Mouse (Mus musculus) G1E-ER4 (cell line): ENCODE measurements around the gene Itfg2. TPM values are rescaled to one million over a fixed set of nuclear protein-coding genes. Genes with fewer than 3 reads are reported as not detected.

Experiments used
- GATA1 ChIP-seq: IDR thresholded peaks from one replicate; pipeline ENCODE4 v1.8.0; 2012; ENCODE audit warnings: low read length, inconsistent platforms
- polyA plus RNA-seq: library from polyadenylated mRNA; stranded (reverse); fragments of >175 nt; gene quantifications from 2 replicates; pipeline ENCODE4 v1.2.3, GENCODE M21; 2012

Gene Itfg2
- polyA plus RNA-seq, 1 experiment = 26.2 TPM

GRCm38 (mm10) chr6:128438871-128439341 lies 14.2 kb upstream of the Itfg2 start:
- TF ChIP-seq GATA1 = no peak

DNA sequence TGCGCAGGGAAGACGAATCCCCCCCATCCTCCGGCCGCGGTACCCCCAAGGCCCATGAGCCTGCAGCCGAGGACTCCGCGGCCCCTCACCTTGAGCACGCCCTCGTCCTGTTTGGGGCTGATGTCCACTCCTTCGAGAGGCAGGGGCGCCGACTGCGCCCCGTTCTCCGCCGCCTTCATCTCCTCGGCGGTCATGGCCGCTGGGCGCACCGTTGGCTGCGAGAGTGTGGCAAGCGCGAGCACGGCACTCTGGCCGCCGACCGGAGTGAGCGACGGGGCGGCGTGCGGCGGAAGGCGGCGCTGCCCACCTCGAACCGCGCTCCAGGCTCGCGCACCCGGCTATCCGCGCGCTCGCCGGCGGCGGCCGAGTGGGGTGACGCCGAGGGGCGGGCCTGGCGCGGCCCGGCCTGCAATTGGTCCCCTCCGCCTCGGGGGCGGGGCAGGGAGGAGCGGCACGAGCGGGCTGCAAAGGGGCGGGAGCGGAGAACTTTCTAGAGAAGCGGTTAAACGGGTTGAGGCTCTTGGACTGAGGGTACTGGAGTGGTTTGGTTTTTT lies 13.7 kb upstream of the Itfg2 start, which contains the start of gene Fkbp4:
Fkbp4 (minus strand) TSS at position 361 of the 554 bp plus-strand sequence.
- no peak for TF ChIP-seq GATA1

- no peak for TF ChIP-seq GATA1
Observed at GRCm38 (mm10) chr6:128437731-128438316, 13.1 kb upstream of the Itfg2 start.

GRCm38 (mm10) chr6:128437288-128437687 lies 12.6 kb upstream of the Itfg2 start:
- no peak for TF ChIP-seq GATA1

GRCm38 (mm10) chr6:128436356-128437005 lies 11.8 kb upstream of the Itfg2 start:
- TF ChIP-seq GATA1 = no peak

- no peak for TF ChIP-seq GATA1
Observed at GRCm38 (mm10) chr6:128435474-128435873, 10.7 kb upstream of the Itfg2 start.

DNA sequence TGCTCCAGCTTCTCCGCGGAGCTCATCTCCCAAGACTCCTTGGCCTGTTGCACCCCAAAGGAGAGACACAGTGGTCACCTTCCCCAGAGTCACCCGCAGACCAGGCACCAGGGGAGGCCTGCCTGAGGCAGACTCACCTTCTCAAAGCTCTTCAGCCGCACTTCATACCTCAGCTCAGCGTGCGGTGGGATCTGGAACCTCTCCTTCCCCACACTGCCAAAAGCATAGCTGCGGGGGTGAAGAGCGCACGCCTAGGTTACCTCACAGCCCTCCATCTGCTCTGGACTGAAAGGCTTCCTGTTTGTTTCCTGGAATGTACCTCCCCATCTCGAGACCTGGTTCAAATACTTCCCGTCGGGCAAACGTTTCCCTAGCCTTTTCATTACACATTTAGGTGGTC lies 8.8 kb upstream of the Itfg2 start:
- no peak for TF ChIP-seq GATA1

DNA sequence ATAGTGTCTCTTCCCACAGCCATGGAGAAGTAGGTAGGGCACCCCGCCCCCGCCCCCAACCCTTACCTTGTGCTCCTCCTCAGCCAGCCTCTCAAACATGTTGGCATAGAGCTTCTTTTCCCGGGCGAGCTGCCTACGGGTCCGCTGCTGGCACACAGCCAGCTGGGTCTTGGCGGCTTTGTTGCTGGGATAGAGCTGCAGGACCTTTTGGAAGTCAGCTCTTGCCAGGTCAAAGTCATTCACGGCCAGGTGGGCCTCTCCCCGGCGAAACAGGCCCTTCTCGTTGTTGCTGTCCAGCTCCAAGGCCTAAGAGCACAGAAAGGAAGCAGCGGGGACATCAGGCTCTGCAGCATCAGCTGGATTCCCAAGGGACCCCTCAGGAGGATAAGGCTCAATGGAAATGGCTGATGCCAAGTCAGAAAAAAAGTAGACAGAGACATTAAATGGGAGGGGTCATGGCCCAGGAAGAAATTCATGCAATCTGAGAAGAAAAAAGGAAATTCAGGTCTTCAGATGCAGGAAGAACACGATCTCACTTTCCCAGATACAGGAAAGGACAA lies 7.7 kb upstream of the Itfg2 start:
- no peak for TF ChIP-seq GATA1

DNA sequence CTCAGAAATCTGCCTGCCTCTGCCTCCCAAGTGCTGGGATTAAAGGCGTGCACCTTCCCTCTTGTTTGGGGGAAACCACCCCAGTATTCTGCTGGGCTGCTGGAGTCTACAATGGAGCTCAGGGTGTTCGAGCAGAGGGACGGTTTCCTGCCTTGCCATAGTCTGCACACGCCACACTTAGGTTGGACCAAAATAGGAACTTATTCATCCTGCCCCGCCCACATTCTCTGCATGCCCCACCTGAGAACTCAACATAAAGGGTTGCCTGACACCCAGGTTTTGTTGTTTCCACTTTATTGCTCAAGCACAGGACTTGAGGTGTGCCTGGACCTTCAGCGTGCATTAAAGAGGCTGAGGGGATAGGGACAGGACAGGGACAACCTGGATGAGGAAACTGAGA lies 5.1 kb upstream of the Itfg2 start:
- no peak for TF ChIP-seq GATA1

- TF ChIP-seq GATA1 = no peak
Observed at GRCm38 (mm10) chr6:128429300-128429699, 4.6 kb upstream of the Itfg2 start.

GRCm38 (mm10) chr6:128427571-128427970 lies 2.8 kb upstream of the Itfg2 start:
- no peak for TF ChIP-seq GATA1

DNA sequence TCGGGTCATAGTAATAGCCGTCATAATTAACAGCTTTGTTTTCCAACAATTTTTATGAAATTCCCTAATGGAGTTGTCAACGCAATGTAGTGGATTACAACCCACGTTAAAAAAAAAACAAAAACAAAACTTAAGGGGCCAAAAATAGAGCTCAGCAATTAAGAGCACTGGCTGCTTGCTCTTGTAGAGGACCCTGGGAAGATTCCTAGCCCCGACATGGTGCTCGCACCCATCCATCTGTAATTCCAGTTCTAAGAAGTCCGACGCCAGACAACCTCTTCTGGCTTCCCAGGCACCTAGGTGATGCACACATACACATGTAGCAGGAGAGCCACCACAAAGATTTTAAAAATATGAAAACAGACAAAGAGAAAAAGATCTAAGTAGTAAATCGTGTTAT lies 315 bp upstream of the Itfg2 start:
- TF ChIP-seq GATA1 = no peak

DNA sequence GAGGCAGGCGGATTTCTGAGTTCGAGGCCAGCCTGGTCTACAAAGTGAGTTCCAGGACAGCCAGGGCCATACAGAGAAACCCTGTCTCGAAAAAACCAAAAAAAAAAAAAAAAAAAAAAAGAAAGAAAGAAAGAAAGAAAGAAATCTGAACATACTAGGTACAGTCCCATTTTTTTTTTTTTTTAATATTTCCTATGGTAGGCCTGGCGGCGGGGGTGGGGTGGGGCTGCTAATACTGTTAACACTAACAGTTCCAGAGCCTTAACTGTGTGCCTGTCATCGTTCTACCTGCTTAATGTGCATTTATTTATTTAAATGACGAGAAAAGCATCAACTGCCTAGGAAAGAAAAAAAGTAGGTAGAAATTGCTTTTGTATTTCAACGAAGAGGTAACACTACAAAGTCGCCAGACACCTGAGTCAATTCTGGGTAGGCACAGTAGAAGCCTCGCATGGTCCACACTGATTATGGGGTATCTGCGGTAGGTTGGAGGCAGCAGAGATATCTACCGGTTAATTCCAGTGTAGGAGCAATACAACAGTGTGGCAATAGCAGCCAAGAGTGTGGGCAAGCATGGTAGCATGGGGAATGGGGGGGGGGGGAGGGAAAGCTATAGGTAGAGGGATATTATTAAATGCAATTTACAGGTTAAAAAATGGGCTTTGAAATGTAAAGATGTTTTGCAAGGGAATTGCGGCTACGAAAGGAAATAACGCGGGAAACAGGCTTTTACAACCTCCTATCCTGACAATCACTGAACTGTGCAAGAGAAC lies 1.0 kb downstream of the Itfg2 start:
- no peak for TF ChIP-seq GATA1

- TF ChIP-seq GATA1 = no peak
Observed at GRCm38 (mm10) chr6:128421480-128421879, 3.3 kb downstream of the Itfg2 start.

GRCm38 (mm10) chr6:128421036-128421435 lies 3.7 kb downstream of the Itfg2 start:
- TF ChIP-seq GATA1 = no peak

- no peak for TF ChIP-seq GATA1
Observed at GRCm38 (mm10) chr6:128418076-128418475, 6.7 kb downstream of the Itfg2 start.

GRCm38 (mm10) chr6:128416169-128416568 lies 8.6 kb downstream of the Itfg2 start:
- no peak for TF ChIP-seq GATA1
